Mouse (Mus musculus): Measurements from ENCODE around the gene Mnd1. TPM values are rescaled to one million over a fixed set of nuclear protein-coding genes. Genes with fewer than 3 reads are reported as not detected.
A peak's percentile ranks its signal among the peaks of the same experiment; 100 is the strongest.

Mnd1 gene
- total and polyA plus RNA-seq, 2 experiments from 2014 or later, result 6.6 TPM; not detected in 1

DNA sequence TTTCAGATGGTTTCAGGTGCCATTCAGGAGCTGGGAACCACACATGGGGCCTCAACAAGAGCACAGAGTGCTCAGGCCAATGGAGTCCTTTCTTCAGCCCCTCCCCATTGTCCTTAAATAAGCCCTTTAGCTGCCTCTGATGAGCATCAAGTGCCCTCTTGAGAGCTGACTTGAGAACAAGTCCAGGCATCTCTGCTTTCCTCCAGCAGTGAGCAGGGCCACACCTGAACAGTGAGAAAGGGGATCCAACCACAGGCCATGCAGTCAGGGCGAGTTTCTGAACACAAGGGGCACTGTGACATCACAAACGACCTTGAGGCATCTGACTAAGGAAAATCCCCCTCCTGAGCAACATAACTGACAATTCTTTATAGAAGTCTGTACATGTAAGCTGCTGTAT, 83.9 kb downstream of the Mnd1 start:
- Histone ChIP-seq H3K9me3 (replicated peaks; ENCODE audit: control insufficient read depth, low read length) (no peaks in the 10 kb centered on the region), H3K27me3 (ENCODE audit: control insufficient read depth, insufficient read depth, low read length) (no peaks in the 10 kb centered on the region), H3K36me3 (replicated peaks; ENCODE audit: control insufficient read depth, insufficient read depth, low read length) (no peaks in the 10 kb centered on the region), H3K27ac (ENCODE audit: low read depth) (no peak overlapping the region), H3K4me2 (ENCODE audit: low read depth, low read length) (no peak overlapping the region), H3K4me3 (ENCODE audit: low read depth, low read length) (no peak overlapping the region), H3K4me1 (ENCODE audit: control insufficient read depth, insufficient read depth) (peaks cover 6% of the 10 kb centered on the region; the same call in 1 of the 2 replicates), H3K9ac (replicated peaks; ENCODE audit: low read depth, low read length) (no peak overlapping the region)
- ATAC-seq (ENCODE audit: insufficient read depth, low read depth) (no peak), DNase-seq (ENCODE audit: low spot score) (no peak)
- WGBS, result 26% methylated on average over 2 of the region's 2 CpGs
- TF ChIP-seq CTCF (IDR thresholded peaks at IDR 0.05; ENCODE audit: low read depth), result no peak
- TF ChIP-seq EP300 (IDR thresholded peaks at IDR 0.05; ENCODE audit: low read depth), result no peak

DNA sequence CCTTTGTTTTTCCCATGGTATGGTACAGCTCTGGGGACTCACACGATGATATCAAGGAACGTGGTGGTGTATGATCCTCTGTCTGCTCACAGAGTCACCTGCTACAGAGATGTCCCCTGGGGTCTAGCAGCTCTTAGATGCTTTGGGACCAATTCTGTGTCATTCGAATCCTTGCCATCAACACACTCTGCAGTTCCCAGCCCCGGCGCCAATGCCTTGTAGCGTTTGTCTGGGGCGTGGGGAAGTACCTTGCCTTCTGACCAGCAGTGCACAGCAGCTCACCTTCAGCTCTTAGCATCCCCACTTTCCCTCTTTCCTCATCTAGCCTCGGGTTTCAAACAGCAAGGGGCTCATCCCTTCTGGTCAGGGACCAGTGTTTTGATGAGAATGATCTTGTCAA, 84.8 kb downstream of the Mnd1 start:
- Histone ChIP-seq H3K36me3 (replicated peaks; ENCODE audit: control insufficient read depth, insufficient read depth, low read length) (no peaks in the 10 kb centered on the region), H3K9me3 (replicated peaks; ENCODE audit: control insufficient read depth, low read length) (no peaks in the 10 kb centered on the region), H3K4me2 (ENCODE audit: low read depth, low read length) (no peak overlapping the region), H3K27me3 (ENCODE audit: control insufficient read depth, insufficient read depth, low read length) (no peaks in the 10 kb centered on the region), H3K9ac (replicated peaks; ENCODE audit: low read depth, low read length) (no peak overlapping the region), H3K4me3 (ENCODE audit: low read depth, low read length) (no peak overlapping the region), H3K27ac (ENCODE audit: low read depth) (no peak overlapping the region), H3K4me1 (ENCODE audit: control insufficient read depth, insufficient read depth) (peaks cover 6% of the 10 kb centered on the region; the same call in 1 of the 2 replicates)
- DNase-seq (ENCODE audit: low spot score), result no peak
- no peak for TF ChIP-seq EP300 (IDR thresholded peaks at IDR 0.05; ENCODE audit: low read depth)
- TF ChIP-seq CTCF (IDR thresholded peaks at IDR 0.05; ENCODE audit: low read depth), result no peak
- ATAC-seq (ENCODE audit: insufficient read depth, low read depth), result no peak
- 83% methylated on average over 8 of the region's 8 CpGs for WGBS

DNA sequence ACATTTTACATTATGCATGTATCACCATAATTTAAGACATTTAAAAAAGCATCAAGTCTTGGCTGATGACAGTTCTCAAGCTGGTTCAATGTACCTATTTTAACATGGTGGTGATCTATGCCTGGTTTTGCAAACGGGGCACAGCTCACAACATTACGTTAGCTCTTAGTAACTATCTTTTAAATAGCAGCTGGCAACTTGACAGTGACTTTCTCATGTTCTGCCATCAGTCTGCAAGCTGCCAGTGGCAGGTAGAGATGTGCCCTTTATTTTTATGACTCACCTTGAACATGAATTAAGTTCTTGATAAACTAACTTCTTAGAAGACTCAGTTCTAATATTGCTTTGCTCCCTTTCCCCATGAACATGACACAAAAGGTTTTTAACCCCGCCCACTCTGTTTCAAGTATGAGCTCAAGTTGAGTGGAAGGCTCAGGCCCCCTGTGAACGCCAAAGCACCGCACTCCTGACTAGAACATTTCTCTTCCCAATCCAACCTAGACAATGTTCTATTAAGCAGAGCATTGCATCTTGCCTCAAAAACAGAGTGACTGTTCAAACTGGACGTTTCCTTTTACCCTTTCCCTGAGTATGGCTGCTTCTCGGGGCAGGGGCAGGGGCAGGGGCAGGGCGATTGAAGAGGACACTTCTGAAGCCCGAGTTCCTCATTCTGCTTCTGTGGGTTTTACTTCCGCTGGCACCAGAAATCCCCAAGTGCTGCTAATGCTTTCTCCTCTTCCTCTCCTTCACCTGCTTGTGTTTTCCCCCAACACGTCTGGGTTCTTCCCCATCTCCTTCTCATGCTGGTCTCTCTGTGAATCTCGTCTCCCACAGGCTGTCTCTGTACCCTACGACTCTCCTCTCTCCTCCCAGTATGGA, 86.5 kb downstream of the Mnd1 start:
- peak; percentile 33 for DNase-seq (ENCODE audit: low spot score)
- H3K4me1 ChIP-seq (ENCODE audit: control insufficient read depth, insufficient read depth), result peaks cover 6% of the 10 kb centered on the region; the same call in 1 of the 2 replicates
- no peaks in the 10 kb centered on the region for H3K36me3 ChIP-seq (replicated peaks; ENCODE audit: control insufficient read depth, insufficient read depth, low read length)
- TF ChIP-seq EP300 (IDR thresholded peaks at IDR 0.05; ENCODE audit: low read depth), result no peak
- no peak for TF ChIP-seq CTCF (IDR thresholded peaks at IDR 0.05; ENCODE audit: low read depth)
- H3K9me3 ChIP-seq (replicated peaks; ENCODE audit: control insufficient read depth, low read length), result no peaks in the 10 kb centered on the region
- WGBS, result 70% methylated on average over 13 of the region's 13 CpGs
- no peak overlapping the region for H3K4me3 ChIP-seq (ENCODE audit: low read depth, low read length)
- H3K27me3 ChIP-seq (ENCODE audit: control insufficient read depth, insufficient read depth, low read length), result no peaks in the 10 kb centered on the region
- H3K4me2 ChIP-seq (ENCODE audit: low read depth, low read length), result no peak overlapping the region
- no peak overlapping the region for H3K9ac ChIP-seq (replicated peaks; ENCODE audit: low read depth, low read length)
- no peak for ATAC-seq (ENCODE audit: insufficient read depth, low read depth)
- H3K27ac ChIP-seq (ENCODE audit: low read depth), result no peak overlapping the region

DNA sequence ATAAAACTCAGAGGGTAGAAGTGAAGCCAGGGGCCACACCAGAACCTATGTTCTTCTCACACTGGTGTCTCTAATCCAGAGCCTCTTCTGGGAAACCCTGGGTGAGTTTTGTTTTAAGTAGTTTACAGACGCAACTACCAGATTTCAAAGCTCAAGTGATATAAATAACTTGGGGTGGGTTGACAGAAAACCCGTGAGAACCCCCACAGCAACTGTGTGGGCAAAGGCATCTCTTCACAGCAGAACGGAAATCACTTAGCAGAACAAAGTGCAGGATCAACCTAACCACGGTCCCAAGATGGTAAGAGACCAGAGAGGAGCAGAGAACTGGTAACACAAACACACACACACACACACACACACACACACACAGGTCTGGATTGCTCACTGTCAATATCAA, 89.8 kb downstream of the Mnd1 start:
- ATAC-seq (ENCODE audit: insufficient read depth, low read depth) (no peak), DNase-seq (ENCODE audit: low spot score) (no peak)
- Histone ChIP-seq H3K27me3 (ENCODE audit: control insufficient read depth, insufficient read depth, low read length) (no peaks in the 10 kb centered on the region), H3K9me3 (replicated peaks; ENCODE audit: control insufficient read depth, low read length) (no peaks in the 10 kb centered on the region), H3K27ac (ENCODE audit: low read depth) (no peak overlapping the region), H3K4me3 (ENCODE audit: low read depth, low read length) (no peak overlapping the region), H3K9ac (replicated peaks; ENCODE audit: low read depth, low read length) (no peak overlapping the region), H3K4me2 (ENCODE audit: low read depth, low read length) (no peak overlapping the region), H3K36me3 (replicated peaks; ENCODE audit: control insufficient read depth, insufficient read depth, low read length) (no peaks in the 10 kb centered on the region), H3K4me1 (ENCODE audit: control insufficient read depth, insufficient read depth) (peaks cover 20% of the 10 kb centered on the region)
- WGBS, result 59% methylated on average over 4 of the region's 4 CpGs
- TF ChIP-seq CTCF (IDR thresholded peaks at IDR 0.05; ENCODE audit: low read depth) (no peak), EP300 (IDR thresholded peaks at IDR 0.05; ENCODE audit: low read depth) (no peak)

DNA sequence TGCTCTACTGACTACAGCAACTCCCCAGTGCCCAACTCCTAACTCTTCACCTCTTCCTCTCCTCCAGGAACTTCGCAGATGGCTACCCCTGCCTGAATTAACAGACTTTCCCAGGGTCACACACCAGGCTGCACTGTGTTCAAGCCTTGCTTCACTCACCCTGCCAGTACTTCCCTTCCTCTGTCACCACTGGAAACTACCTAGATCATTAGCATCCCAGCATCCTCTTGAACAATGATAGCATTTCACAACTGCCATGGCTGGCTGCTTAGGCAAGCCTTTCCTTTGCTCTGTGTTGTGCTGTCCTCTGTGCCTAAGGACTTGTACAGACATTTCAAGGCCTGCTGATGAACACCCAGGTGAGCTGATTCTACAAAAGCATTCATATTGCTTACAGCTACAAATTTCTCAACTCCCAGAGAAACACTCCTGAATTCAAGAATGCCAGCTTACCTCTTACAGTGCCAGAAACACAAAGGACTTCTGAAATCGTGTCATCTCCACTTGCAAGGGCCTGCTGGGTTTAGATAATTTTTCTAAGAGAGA, 92.1 kb downstream of the Mnd1 start:
- H3K9ac ChIP-seq (replicated peaks; ENCODE audit: low read depth, low read length), result no peak overlapping the region
- WGBS, result 76% methylated on average over 2 of the region's 2 CpGs
- ATAC-seq (ENCODE audit: insufficient read depth, low read depth) (no peak), DNase-seq (ENCODE audit: low spot score) (no peak)
- H3K9me3 ChIP-seq (replicated peaks; ENCODE audit: control insufficient read depth, low read length), result no peaks in the 10 kb centered on the region
- TF ChIP-seq EP300 (IDR thresholded peaks at IDR 0.05; ENCODE audit: low read depth) (no peak), CTCF (IDR thresholded peaks at IDR 0.05; ENCODE audit: low read depth) (no peak)
- H3K4me1 ChIP-seq (ENCODE audit: control insufficient read depth, insufficient read depth), result peaks cover 29% of the 10 kb centered on the region
- H3K4me2 ChIP-seq (ENCODE audit: low read depth, low read length), result no peak overlapping the region
- H3K27ac ChIP-seq (ENCODE audit: low read depth), result no peak overlapping the region
- H3K4me3 ChIP-seq (ENCODE audit: low read depth, low read length), result no peak overlapping the region
- no peaks in the 10 kb centered on the region for H3K27me3 ChIP-seq (ENCODE audit: control insufficient read depth, insufficient read depth, low read length)
- no peaks in the 10 kb centered on the region for H3K36me3 ChIP-seq (replicated peaks; ENCODE audit: control insufficient read depth, insufficient read depth, low read length)
